Mouse (Mus musculus) kidney, adult 9 months (tissue): ENCODE measurements at regions not wholly inside any gene's neighbourhood (a gene's known extent, or its start where the extent isn't known, plus 50 kb on each side); places are given as distances from the start of the nearest gene placed in this dataset.

ENCODE experiments used
- DNase-seq: peaks from one replicate; pipeline ENCODE4 v3.0.0; 2022

- DNase-seq: peak; percentile 5
These were observed 77.0 kb upstream of the Lgr5 start for GRCm38 (mm10) chr10:115664567-115664966.

DNA sequence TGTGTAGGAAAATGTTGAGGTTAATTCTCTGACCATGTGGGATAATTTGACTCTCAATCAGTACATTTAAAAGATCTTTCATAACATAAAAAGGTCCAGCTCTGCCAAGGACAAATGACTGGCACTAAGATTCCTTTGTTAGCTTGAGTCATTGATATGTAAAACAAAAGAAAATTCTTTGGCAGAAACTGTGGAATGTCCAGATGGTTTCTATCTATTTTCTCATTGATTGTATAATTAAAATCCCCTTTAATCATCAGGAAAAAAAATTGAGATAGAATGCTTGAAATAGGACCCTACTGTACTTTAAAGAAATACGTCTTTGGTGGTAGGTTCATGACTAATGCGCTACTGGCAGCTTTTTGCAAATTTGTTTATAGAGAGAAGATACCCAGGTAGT is 89.1 kb upstream of the Lgr5 start:
- DNase-seq: no peak

DNA sequence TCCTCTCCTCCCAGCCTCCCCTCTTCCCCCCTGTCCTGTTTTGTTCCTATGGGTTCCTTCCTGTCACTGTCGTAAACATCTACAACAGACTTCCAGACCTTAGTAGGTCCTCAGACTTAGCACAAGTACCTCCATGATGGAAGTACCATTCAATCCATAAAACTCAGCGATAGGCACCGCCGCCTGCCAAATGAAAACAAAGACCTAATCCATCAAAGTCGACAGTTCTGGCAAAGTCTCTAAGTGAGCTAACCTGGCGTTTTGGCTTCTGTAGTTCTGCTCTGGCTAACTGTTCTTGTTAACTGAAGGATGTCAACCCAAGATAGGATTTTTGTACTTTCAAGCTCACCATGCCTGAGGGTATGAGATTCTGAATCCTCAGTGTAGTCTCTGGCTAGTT is 93.5 kb upstream of the Lgr5 start:
- DNase-seq: no peak

DNA sequence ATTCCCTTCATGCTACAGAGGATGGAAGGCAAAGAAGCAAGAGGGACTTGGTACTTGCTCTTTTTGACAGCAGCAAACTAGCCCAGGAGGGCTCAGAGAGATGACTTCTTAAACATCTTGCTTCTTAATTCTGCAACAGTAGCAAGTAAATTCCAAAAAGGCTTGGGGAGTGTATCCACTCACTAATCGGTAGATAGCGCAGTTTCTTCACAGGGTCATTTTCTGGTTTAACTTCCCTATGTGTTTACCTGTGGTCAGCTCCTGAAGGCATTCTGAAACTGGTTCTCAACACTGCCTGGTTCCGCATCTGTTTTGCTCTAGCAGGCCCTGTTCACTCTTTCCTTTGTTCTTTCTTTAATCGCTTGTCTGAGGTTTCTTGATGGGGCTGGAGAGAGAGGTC is 104.4 kb upstream of the Lgr5 start:
- DNase-seq: no peak

GRCm38 (mm10) chr10:115693986-115694833 is 106.6 kb upstream of the Lgr5 start:
- no peak for DNase-seq

- no peak for DNase-seq
These were observed 114.3 kb upstream of the Tspan8 start for GRCm38 (mm10) chr10:115702358-115702757.

DNA sequence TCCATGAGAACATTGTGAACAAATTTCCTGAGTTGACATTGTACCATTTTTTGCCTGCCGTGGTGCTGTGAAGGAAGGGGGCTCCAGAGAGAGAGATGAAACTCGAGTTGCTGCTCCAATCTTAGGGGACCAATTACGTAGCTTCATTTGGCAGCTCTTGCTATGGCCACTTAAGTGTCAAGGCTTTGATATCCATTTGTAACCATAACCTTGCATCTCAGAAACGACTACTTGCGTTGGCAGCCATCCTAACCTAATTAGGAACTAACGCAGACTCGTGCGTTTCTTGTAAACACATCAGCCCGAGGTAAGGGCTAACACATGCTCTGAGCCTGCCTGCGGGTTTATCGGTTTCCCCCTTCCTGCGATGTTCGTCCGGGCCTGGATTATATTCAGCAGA is 108.0 kb upstream of the Tspan8 start:
- DNase-seq: no peak

DNA sequence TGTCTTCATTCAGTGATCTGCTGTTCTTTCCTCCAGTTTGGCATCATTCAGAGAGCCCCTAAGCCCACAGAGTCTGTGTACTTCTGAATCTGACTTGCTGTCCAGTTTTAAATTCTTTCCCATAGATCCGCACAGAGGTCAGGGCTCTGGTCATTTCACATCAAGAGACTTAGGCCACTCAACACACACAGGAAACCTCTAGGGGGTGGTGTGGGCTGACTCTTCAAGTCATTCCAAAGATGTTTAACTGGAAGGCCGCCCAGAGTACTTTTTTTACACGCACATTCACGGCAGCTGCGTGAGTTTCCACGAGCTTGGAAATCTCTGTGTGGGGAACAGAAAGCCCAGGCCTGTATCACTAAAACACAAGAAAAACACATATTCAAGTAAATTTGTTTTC is 102.7 kb upstream of the Tspan8 start:
- peak; percentile 62 for DNase-seq

DNA sequence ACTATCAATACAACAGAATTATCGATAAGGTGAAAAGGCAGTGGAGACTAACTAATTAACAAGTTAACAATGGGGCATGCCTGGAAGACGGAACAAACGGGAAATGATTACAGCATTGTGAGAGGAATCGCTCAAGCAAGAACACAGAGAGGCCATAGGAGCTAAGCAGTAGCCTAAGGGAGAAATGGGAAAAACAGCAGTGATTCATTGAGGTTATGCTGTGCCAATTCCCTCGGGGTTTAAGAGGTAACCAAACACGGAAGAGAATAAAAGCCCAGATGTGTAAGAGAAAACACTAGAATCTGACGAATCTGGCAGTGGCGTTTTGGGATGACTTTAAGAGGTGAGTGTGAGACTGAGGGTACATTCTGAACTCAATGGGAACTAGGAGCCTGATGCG is 100.5 kb upstream of the Tspan8 start:
- no peak for DNase-seq

DNA sequence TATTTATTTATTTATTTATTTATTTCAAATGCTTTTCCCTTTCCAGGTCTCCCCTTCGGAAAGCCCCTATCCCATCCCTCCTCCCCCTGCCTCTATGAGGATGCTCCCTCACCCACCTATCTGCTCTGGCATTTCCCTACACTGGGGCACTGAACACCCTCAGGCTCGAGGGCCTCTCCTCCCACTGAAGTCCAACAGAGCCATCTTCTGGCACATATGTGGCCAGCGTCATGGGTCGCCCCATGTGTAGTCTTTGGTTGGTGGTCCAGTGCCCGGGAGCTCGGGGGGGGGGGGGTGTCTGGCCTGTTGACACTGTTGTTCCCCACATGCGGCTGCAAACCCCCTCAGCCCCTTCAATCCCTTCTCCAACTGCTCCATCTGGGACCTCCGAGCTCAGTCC is 99.6 kb upstream of the Tspan8 start:
- no peak for DNase-seq

DNA sequence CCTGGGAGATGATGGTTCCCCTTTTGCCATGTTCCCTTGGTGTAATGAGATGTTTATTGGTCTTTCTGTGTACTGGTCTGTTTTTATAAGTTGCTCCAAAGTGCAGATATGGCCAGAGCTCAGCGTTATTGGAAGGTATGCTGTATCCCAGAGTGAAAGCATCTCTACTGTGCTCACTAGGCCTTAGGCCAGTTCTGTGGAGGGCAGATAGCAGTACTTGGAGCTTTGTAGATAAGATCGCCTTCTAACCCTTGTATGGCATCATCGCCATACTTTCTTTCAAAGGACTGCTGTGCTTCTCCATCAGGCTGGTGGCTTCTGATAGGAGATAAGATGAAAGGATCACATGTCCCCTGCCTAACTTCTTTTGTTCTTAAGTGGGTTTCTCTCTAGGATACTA is 94.0 kb upstream of the Tspan8 start:
- no peak for DNase-seq

GRCm38 (mm10) chr10:115742634-115743347 is 73.8 kb upstream of the Tspan8 start:
- DNase-seq: no peak

- DNase-seq: no peak
These were observed 66.8 kb upstream of the Tspan8 start for GRCm38 (mm10) chr10:115749844-115750243.

- DNase-seq: no peak
These were observed 66.4 kb upstream of the Tspan8 start for GRCm38 (mm10) chr10:115750250-115750649.

GRCm38 (mm10) chr10:115758667-115759066 is 58.0 kb upstream of the Tspan8 start:
- no peak for DNase-seq
